Mouse (Mus musculus) left cerebral cortex, postnatal 36 days (tissue): ENCODE results near the gene Olfr419. TPM values are rescaled to one million over a fixed set of nuclear protein-coding genes. Genes with fewer than 3 reads are reported as not detected.

Experiments
- DNase-seq, 2 experiments: peaks; one replicate each; pipeline ENCODE4 v3.0.0; 2021 to 2022; ENCODE audit warnings: low spot score in 2 of 2, mixed read lengths in 1 of 2
- intact Hi-C: fragments of 180-260 bp; cut with DNase I; formaldehyde crosslinking; loops from one replicate; pipeline ENCODE4 v1.15.1; 2025
- total RNA-seq, 2 experiments: library from RNA; stranded (reverse); gene quantifications; 2 replicates each; pipeline ENCODE4 v1.2.3; 2021

Olfr419 gene
- total RNA-seq: not detected

GRCm38 (mm10) chr1:174251961-174252360 is at the start of gene Olfr419:
Gene Olfr419 (minus strand): TSS chr1:174252061.
- intact Hi-C loops: no loop called here
- DNase-seq: no peak

- no peak for DNase-seq
- intact Hi-C loops: no loop called here
Measured at GRCm38 (mm10) chr1:174270643-174271042, 18.8 kb upstream of the Olfr419 start.

- DNase-seq: no peak
- intact Hi-C loops: no loop called here
Measured at GRCm38 (mm10) chr1:174269162-174269561, 17.3 kb upstream of the Olfr419 start.

GRCm38 (mm10) chr1:174267816-174268215 is 16.0 kb upstream of the Olfr419 start:
- no peak for DNase-seq
- intact Hi-C loops: no loop called here

- no peak for DNase-seq
- intact Hi-C loops: no loop called here
Measured at GRCm38 (mm10) chr1:174250376-174250775, 1.5 kb downstream of the Olfr419 start.

- DNase-seq: no peak
- intact Hi-C loops: no loop called here
Measured at GRCm38 (mm10) chr1:174247170-174247569, 4.7 kb downstream of the Olfr419 start.

GRCm38 (mm10) chr1:174246080-174246479 is 5.8 kb downstream of the Olfr419 start:
- no peak for DNase-seq
- intact Hi-C loops: no loop called here

- intact Hi-C loops: no loop called here
- DNase-seq: no peak
Measured at GRCm38 (mm10) chr1:174244621-174245020, 7.2 kb downstream of the Olfr419 start.

GRCm38 (mm10) chr1:174239916-174240315 is 11.9 kb downstream of the Olfr419 start:
- intact Hi-C loops: no loop called here
- DNase-seq: no peak

- no peak for DNase-seq
- intact Hi-C loops: no loop called here
Measured at GRCm38 (mm10) chr1:174216528-174217204, 35.2 kb downstream of the Olfr419 start.

GRCm38 (mm10) chr1:174215270-174216038 is 36.4 kb downstream of the Olfr419 start:
- intact Hi-C loops: no loop called here
- no peak for DNase-seq

- intact Hi-C loops: no loop called here
- DNase-seq: no peak
Measured at GRCm38 (mm10) chr1:174212286-174212685, 39.6 kb downstream of the Olfr419 start.

- DNase-seq: no peak
- intact Hi-C loops: no loop called here
Measured at GRCm38 (mm10) chr1:174204699-174205098, 47.2 kb downstream of the Olfr419 start.

Other genes starting within 250 kb of the Olfr419 start
- not detected for gene Ifi205, start 220.3 kb downstream of the Olfr419 start, total RNA-seq
- gene Olfr433, start 211.4 kb downstream of the Olfr419 start, total RNA-seq: not detected
- gene Olfr432, start 202.9 kb downstream of the Olfr419 start, total RNA-seq: not detected
- gene Olfr430, start 185.5 kb downstream of the Olfr419 start, total RNA-seq: not detected
- not detected for gene Olfr429, start 167.7 kb downstream of the Olfr419 start, total RNA-seq
- not detected for gene Olfr427, start 155.2 kb downstream of the Olfr419 start, total RNA-seq
- not detected for gene Olfr231, start 130.9 kb downstream of the Olfr419 start, total RNA-seq
- not detected for gene Olfr424, start 120.5 kb downstream of the Olfr419 start, total RNA-seq
- gene Olfr420, start 96.4 kb downstream of the Olfr419 start, total RNA-seq: not detected
- under 1 TPM; 0.05 to 0.07 TPM for gene Spta1, start 79.3 kb downstream of the Olfr419 start, total RNA-seq
- not detected for gene Mptx1, start 78.5 kb upstream of the Olfr419 start, total RNA-seq
- not detected for gene Olfr417, start 113.1 kb upstream of the Olfr419 start, total RNA-seq
- gene Olfr248, start 139.0 kb upstream of the Olfr419 start, total RNA-seq: not detected
- gene Olfr414, start 172.0 kb upstream of the Olfr419 start, total RNA-seq: not detected
- not detected for gene Olfr220, start 190.0 kb upstream of the Olfr419 start, total RNA-seq
- 10 to 100 TPM; 79.9 to 80.9 TPM for gene Fmn2, start 249.8 kb upstream of the Olfr419 start, total RNA-seq